Mouse (Mus musculus) kidney, postnatal 14 days (tissue): ENCODE data around the gene Palm3.
"Not testable (repeated sequence)": the region's sequence is repeated elsewhere in the genome, so short reads cannot be mapped to it uniquely, and the experiment has no call there.

Source experiments
- DNase-seq: peaks from one replicate; pipeline ENCODE4 v3.0.0; 2022; ENCODE audit warnings: mixed read lengths

Gene Palm3

GRCm38 (mm10) chr8:83998231-83999056, 22.8 kb upstream of the Palm3 start:
- DNase-seq = peak; percentile 73

DNA sequence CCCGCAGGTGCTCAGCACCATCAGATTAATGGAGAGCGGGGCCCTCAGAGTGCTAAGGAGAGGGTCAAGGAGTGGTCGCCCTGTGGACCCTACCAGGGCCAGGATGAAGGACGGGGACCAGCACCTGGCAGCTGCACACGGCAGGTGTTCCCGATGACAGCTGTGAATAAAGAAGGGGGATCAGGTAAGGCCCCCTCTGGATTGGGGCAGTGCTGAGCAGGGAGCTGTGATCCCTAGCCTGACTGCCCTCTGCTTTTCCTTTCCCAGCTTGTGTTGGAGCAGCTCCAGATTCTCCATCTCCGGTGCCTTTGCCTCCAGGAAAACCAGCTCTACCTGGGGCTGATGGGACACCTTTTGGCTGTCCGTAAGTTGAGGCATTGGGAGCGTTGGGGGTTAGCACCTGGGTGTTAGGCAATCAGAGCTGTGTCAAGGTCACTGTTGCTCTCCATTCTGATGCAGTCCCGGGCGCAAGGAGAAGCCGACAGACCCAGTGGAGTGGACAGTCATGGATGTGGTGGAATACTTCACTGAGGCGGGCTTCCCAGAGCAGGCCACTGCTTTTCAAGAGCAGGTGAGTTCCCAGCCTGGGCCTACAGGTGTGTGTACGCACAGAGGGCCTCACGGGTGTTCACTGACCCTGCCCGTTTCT, 22.1 kb upstream of the Palm3 start:
- DNase-seq = no peak

GRCm38 (mm10) chr8:83999825-84000224, 21.4 kb upstream of the Palm3 start:
- no peak for DNase-seq

GRCm38 (mm10) chr8:84001281-84002000, 19.8 kb upstream of the Palm3 start, which contains the start of gene 1700067K01Rik:
TSS of gene 1700067K01Rik (plus strand) at chr8:84001502.
- no peak for DNase-seq

GRCm38 (mm10) chr8:84002957-84003611, 18.2 kb upstream of the Palm3 start:
- peak; percentile 68 for DNase-seq

GRCm38 (mm10) chr8:84003612-84004246, 17.5 kb upstream of the Palm3 start:
- DNase-seq = no peak

GRCm38 (mm10) chr8:84004533-84005201, 16.6 kb upstream of the Palm3 start:
- DNase-seq = peak; percentile 97

- DNase-seq = not testable (repeated sequence)
These were observed 15.8 kb upstream of the Palm3 start for GRCm38 (mm10) chr8:84005502-84005901.

DNA sequence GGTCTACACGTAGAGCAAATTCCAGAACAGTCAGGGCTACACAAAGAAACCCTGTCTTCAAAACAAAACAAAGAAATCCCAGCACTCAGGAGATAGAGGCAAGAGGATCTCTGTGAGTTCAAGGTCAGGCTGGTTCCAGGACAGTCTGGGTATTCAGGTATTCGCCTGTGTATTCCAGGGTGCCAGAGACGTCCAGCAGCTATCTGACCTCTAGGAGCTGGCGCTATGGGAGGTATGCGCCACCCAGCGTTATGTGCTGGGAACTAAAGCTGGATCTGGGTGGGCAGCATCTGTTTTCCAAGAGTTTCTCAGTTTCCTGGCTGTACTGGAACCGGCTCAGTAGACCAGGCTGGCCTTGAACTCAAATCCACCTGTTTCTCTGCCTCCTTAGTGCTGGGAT, 12.9 kb upstream of the Palm3 start:
- no peak for DNase-seq

DNA sequence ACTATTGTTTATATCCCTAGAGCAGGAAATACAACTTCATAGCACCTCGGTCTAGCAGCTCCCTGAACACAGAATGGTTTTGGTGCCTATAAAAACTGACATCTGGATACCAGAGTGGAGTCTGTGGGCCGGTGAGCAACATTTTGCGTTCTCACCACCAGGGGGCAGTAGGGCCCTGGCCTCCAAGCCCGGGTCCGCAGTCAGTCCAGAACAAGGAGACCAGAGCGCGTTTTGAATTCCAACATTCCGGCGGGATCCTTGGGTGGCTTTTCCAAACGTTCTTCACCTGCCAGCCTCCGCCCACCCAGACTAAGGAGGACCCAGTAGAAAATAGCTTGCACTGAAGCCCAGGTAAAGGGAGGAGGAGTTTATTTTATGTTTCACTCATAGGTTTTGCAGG, 11.4 kb upstream of the Palm3 start:
- peak; percentile 95 for DNase-seq

GRCm38 (mm10) chr8:84010625-84011611, 10.4 kb upstream of the Palm3 start:
- DNase-seq = peak; percentile 87

- DNase-seq = peak; percentile 85
These were observed 9.4 kb upstream of the Palm3 start, which contains the start of gene 2210011C24Rik for GRCm38 (mm10) chr8:84011705-84012498. TSS of gene 2210011C24Rik (minus strand) at chr8:84012171.

DNA sequence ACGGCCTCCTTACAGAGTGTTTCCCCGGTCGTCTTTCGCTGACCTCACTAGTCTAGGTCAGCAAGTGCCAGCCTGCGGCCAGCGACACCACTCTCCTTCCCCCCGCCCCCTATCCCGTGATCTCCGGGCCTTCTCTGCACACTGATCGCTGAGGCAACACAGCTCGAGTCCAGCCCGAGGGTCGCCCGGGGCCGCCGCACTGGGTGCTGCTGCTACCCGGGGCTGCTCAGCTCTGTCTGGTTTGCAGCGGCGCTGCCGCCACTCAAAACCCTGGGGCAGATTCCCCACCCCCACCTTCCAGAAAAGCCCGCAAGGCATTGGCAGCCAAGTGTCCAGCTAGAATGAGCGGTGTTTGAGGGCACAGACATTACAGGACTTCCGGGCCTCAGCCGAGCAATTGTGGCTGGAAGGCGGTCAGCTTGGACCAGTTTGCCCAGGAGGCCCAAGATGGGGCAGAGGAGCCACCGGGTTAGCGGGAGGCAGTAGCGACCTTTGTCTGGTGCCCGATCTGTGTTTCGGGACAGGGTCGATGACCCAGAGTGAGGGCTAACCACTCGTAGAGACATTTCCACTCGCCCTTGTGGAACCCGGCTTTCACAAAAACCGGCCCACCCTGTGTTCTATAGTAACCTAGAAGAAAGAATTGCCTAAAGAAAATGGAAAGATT, 8.6 kb upstream of the Palm3 start:
- peak; percentile 71 for DNase-seq

DNA sequence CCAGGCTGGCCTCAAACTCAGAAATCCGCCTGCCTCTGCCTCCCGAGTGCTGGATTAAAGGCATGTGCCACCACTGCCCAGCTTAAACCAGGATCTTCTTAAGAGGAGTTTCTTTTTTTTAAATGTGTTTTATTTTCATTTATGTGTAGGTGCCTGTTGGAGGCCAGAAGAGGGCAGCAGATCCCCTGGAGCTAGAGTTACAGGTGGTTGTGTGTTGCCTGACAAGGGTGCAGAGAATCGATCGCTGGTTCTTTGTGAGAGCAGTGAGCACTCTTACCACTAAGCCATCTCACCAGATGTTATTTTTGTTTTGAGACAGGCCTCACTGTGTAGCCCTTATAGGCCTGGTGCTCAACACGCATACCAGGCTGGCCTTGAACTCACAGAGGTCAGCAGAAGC, 5.4 kb upstream of the Palm3 start:
- no peak for DNase-seq

- DNase-seq = no peak
These were observed 1.5 kb upstream of the Palm3 start for GRCm38 (mm10) chr8:84019738-84020137.

GRCm38 (mm10) chr8:84021569-84021968, 298 bp downstream of the Palm3 start:
- DNase-seq = no peak

- peak; percentile 88 for DNase-seq
These were observed 1.8 kb downstream of the Palm3 start for GRCm38 (mm10) chr8:84023085-84023484.

DNA sequence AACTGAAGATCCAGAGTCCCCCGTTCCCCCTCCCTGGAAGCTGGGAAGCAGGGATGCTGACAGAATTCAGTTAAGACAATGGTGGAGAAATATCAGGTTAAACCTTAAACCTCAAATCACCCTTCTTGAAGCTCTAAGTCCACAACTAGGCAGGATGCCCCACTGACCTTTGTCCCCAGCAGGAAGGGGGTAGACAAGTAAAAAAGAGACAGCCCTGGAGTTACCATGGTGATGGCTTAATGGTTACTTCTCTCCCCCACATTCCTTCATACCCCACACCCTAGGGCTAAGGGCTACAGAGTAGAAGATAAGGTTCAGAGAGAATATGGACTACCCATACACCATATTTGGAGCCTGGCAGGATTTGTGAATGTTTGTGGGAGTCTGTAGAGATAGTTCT, 2.4 kb downstream of the Palm3 start:
- peak; percentile 82 for DNase-seq

DNA sequence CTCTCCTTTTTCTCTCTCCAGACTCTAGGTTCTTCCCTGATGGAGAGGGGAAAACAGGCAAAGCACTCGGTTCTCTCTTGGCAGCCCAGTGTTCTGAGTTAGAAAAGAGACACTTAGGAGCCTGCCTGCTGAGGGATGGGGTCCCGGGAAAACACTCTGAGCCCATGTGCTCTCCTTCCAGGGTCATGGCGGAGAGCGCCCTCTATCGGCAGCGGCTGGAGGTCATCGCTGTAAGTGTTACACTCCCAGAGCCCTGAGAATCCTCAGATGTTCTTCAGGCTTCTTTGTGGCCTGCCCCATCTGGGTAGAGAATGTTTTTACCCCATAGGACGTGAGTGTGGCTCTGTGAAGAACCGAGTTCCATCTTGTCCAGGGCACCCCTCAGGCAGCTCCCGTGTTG, 2.9 kb downstream of the Palm3 start:
- peak; percentile 78 for DNase-seq
